Mouse (Mus musculus) liver, embryonic 13.5 days (tissue): Measurements from ENCODE around the gene Hoxb7. TPM values are rescaled to one million over a fixed set of nuclear protein-coding genes. Genes with fewer than 3 reads are reported as not detected.

Source experiments
- ATAC-seq: fragments of 200-750 bp; cut with Nextera tagmentation; 2 replicates; pipeline ENCODE4 v1.8.0; 2017; ENCODE audit warnings: low read depth, mild to moderate bottlenecking, moderate number of reproducible peaks, moderate library complexity
- DNase-seq: peaks from one replicate; pipeline ENCODE4 v3.0.0; 2022
- H3K27ac ChIP-seq: fragments of 300-500 bp; sonication (generic); 2 replicates; pipeline ENCODE4 v1.5.1; 2015; ENCODE audit warnings: moderate library complexity, mild to moderate bottlenecking, inconsistent platforms
- H3K27me3 ChIP-seq: fragments of 300-500 bp; sonication (generic); 2 replicates; pipeline ENCODE4 v1.6.1; 2015; ENCODE audit warnings: mild to moderate bottlenecking, inconsistent platforms
- H3K36me3 ChIP-seq: fragments of 300-500 bp; sonication (generic); 2 replicates; pipeline ENCODE4 v1.6.1; 2015; ENCODE audit warnings: mild to moderate bottlenecking, inconsistent platforms
- H3K4me1 ChIP-seq: fragments of 300-500 bp; sonication (generic); replicated peaks from 2 replicates; pipeline ENCODE4 v1.6.1; 2015; ENCODE audit warnings: inconsistent platforms
- H3K4me2 ChIP-seq: fragments of 300-500 bp; sonication (generic); 2 replicates; pipeline ENCODE4 v1.6.1; 2015; ENCODE audit warnings: inconsistent platforms, mild to moderate bottlenecking, moderate library complexity
- H3K4me3 ChIP-seq: fragments of 300-500 bp; sonication (generic); replicated peaks from 2 replicates; pipeline ENCODE4 v1.5.1; 2015; ENCODE audit warnings: mild to moderate bottlenecking, inconsistent platforms
- H3K9ac ChIP-seq: fragments of 300-500 bp; sonication (generic); 2 replicates; pipeline ENCODE4 v1.6.1; 2015; ENCODE audit warnings: mild to moderate bottlenecking, inconsistent platforms
- H3K9me3 ChIP-seq: fragments of 300-500 bp; sonication (generic); replicated peaks from 2 replicates; pipeline ENCODE4 v1.6.1; 2016; ENCODE audit warnings: inconsistent platforms
- WGBS: fragments of 180-500 bp; shearing (Covaris S2); methylation state at CpG from one replicate; pipeline ENCODE4 v1.1.7; 2015; ENCODE audit not compliant: insufficient replicate concordance; 5-methylcytosine and 5-hydroxymethylcytosine counted together
- polyA plus RNA-seq: library from polyadenylated mRNA; unstranded; fragments of >200 nt; fragmentation: Nextera tagmentation; extraction: Ambion mirVana; gene quantifications from 2 replicates; pipeline ENCODE4 v1.2.1, GENCODE M21; 2015

Gene Hoxb7
- polyA plus RNA-seq, 1 experiment from 2014 or later: 0.32 TPM

- Histone ChIP-seq H3K4me3 (no peak overlapping the region), H3K27ac (no peak overlapping the region), H3K9me3 (no peaks in the 10 kb centered on the region), H3K36me3 (no peaks in the 10 kb centered on the region), H3K27me3 (peaks cover 100% of the 10 kb centered on the region), H3K4me1 (no peaks in the 10 kb centered on the region; the same call in 1 of the 2 replicates), H3K4me2 (no peak overlapping the region), H3K9ac (no peak overlapping the region)
- no peak for ATAC-seq
- DNase-seq: no peak
- 21% methylated on average over 11 of the region's 11 CpGs for WGBS
These were observed 11.7 kb downstream of the Hoxb7 start for GRCm38 (mm10) chr11:96297968-96298635.

- ATAC-seq (no peak), DNase-seq (no peak)
- no peak overlapping the region for H3K27ac ChIP-seq
- H3K9me3 ChIP-seq: no peaks in the 10 kb centered on the region
- no peaks in the 10 kb centered on the region for H3K36me3 ChIP-seq
- WGBS: 2% methylated on average over 66 of the region's 66 CpGs
- H3K27me3 ChIP-seq: peaks cover 100% of the 10 kb centered on the region
- peaks cover 4% of the 10 kb centered on the region; the same call in 1 of the 2 replicates for H3K4me1 ChIP-seq
- H3K4me2 ChIP-seq: peak overlapping the region; percentile 41
- peak overlapping the region; percentile 31 for H3K4me3 ChIP-seq
- no peak overlapping the region for H3K9ac ChIP-seq
These were observed 12.7 kb downstream of the Hoxb7 start for GRCm38 (mm10) chr11:96298895-96299667.

DNA sequence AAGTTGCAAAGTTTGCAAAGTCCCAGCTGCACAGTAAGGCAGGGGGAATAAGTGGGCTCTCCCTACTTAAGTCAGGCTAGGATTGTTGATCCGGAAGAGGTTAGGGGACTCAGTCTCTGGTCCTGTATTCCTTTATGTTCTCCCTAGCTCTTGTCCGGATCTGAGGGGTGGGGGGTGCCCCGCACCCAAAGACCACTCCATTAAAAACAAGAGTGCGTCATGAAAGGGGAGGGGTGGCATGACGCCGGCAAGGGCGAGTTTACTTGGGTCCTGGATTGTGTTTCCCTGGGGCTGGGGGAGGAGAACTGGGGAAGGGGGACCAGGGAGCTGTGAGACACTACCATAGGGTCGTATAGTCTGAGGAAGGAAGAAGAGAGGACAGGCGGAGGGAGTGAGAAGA lies 13.4 kb downstream of the Hoxb7 start:
- ATAC-seq: no peak
- H3K27ac ChIP-seq: no peak overlapping the region
- no peaks in the 10 kb centered on the region for H3K36me3 ChIP-seq
- H3K9ac ChIP-seq: no peak overlapping the region
- peaks cover 4% of the 10 kb centered on the region; the same call in 1 of the 2 replicates for H3K4me1 ChIP-seq
- DNase-seq: no peak
- WGBS: 2% methylated on average over 9 of the region's 9 CpGs
- peaks cover 100% of the 10 kb centered on the region for H3K27me3 ChIP-seq
- H3K4me3 ChIP-seq: no peak overlapping the region
- H3K4me2 ChIP-seq: 0 out of 2 replicates have a peak overlapping the region, but pooled peaks have one; percentile 41
- no peaks in the 10 kb centered on the region for H3K9me3 ChIP-seq

DNA sequence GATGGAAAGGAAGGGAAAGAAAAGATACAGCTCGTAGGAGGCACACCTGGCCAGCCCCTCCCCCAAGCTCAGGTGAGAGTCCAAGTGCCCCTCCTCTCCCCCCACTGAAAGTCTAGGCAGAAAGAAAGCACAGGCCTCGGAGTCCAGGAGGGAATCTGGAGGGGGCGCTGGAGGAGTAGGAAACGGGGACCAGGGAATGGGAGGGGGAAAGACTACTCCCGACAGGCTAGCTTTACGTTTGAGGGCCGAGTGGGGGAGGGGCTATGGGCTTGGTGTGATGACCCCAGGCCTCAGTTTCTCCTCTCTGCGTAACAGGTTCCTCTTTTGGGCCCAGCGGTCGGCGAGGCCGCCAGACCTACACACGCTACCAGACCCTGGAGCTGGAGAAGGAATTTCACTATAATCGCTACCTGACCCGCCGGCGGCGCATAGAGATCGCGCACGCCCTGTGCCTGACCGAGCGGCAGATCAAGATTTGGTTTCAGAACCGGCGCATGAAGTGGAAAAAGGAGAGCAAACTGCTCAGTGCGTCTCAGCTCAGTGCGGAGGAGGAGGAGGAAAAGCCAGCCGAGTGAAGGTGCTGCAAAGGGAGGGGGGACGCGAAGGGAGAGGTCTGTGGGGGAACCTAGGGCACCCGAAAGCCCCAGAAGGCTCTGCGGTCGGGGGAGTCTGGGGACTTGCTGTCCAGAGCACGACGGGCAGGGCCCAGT lies 14.1 kb downstream of the Hoxb7 start:
- DNase-seq: no peak

DNA sequence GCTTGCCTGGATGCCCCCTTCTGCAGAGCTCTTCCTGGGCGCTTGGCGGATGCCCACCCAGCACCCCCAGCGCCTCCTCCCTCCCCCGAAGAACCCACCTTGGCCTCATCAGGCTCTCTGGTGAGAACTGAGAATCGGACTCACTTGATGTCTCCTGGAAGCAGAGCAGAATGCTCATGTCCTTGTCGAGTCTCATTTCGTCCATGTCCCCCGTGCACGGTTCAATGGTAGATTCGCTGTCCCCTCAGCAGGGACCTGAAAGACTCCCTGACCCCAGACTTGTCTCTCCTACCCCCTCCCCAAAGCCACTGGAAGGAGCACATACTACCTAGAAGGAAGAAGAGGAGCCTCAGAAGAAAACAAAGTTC lies 14.6 kb downstream of the Hoxb7 start:
- no peak overlapping the region for H3K4me3 ChIP-seq
- H3K9ac ChIP-seq: no peak overlapping the region
- WGBS: 22% methylated on average over 10 of the region's 10 CpGs
- H3K27me3 ChIP-seq: peaks cover 100% of the 10 kb centered on the region
- H3K36me3 ChIP-seq: no peaks in the 10 kb centered on the region
- DNase-seq (no peak), ATAC-seq (no peak)
- no peak overlapping the region for H3K4me2 ChIP-seq
- H3K4me1 ChIP-seq: peaks cover 4% of the 10 kb centered on the region; the same call in 1 of the 2 replicates
- no peaks in the 10 kb centered on the region for H3K9me3 ChIP-seq
- no peak overlapping the region for H3K27ac ChIP-seq

More for the DNA sequence above, 14.1 kb downstream of the Hoxb7 start:
- H3K36me3 ChIP-seq: no peaks in the 10 kb centered on the region
- no peak overlapping the region for H3K9ac ChIP-seq
- peaks cover 4% of the 10 kb centered on the region; the same call in 1 of the 2 replicates for H3K4me1 ChIP-seq
- 2% methylated on average over 35 of the region's 35 CpGs for WGBS
- H3K9me3 ChIP-seq: no peaks in the 10 kb centered on the region
- H3K4me3 ChIP-seq: 0 out of 2 replicates have a peak overlapping the region, but pooled peaks have one; percentile 3
- peaks cover 100% of the 10 kb centered on the region for H3K27me3 ChIP-seq
- H3K4me2 ChIP-seq: peak overlapping the region; percentile 23; the same call in 1 of the 2 replicates
- H3K27ac ChIP-seq: no peak overlapping the region
- ATAC-seq: no peak

DNA sequence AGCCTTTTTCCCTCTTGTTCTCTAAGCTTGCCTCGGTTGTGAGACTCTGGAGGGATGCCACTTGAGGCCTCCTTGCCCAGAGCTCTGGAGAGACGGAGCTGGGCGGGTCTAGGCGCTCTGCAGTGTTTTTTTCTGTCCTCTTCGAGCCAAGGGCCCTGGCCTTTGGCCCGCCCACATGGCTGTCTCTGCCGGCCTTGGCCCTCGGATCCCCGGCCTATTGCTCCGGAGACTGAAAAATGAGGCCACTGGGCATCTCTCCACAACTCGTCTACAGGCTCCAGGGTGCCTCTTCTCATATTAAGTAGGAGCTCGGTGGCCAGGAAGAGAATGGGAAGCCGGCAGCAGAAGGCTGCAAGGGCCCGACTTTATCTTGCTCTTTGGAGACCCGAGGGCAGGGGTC lies 15.4 kb downstream of the Hoxb7 start:
- WGBS: 13% methylated on average over 15 of the region's 15 CpGs
- no peak overlapping the region for H3K9ac ChIP-seq
- H3K27me3 ChIP-seq: peaks cover 100% of the 10 kb centered on the region
- H3K4me2 ChIP-seq: no peak overlapping the region
- DNase-seq: no peak
- no peak overlapping the region for H3K27ac ChIP-seq
- no peaks in the 10 kb centered on the region for H3K9me3 ChIP-seq
- no peak overlapping the region for H3K4me3 ChIP-seq
- no peaks in the 10 kb centered on the region for H3K36me3 ChIP-seq
- H3K4me1 ChIP-seq: peaks cover 4% of the 10 kb centered on the region; the same call in 1 of the 2 replicates
- no peak for ATAC-seq

- no peak overlapping the region for H3K4me2 ChIP-seq
- peaks cover 100% of the 10 kb centered on the region for H3K27me3 ChIP-seq
These were observed 16.1 kb downstream of the Hoxb7 start for GRCm38 (mm10) chr11:96302381-96303150.

DNA sequence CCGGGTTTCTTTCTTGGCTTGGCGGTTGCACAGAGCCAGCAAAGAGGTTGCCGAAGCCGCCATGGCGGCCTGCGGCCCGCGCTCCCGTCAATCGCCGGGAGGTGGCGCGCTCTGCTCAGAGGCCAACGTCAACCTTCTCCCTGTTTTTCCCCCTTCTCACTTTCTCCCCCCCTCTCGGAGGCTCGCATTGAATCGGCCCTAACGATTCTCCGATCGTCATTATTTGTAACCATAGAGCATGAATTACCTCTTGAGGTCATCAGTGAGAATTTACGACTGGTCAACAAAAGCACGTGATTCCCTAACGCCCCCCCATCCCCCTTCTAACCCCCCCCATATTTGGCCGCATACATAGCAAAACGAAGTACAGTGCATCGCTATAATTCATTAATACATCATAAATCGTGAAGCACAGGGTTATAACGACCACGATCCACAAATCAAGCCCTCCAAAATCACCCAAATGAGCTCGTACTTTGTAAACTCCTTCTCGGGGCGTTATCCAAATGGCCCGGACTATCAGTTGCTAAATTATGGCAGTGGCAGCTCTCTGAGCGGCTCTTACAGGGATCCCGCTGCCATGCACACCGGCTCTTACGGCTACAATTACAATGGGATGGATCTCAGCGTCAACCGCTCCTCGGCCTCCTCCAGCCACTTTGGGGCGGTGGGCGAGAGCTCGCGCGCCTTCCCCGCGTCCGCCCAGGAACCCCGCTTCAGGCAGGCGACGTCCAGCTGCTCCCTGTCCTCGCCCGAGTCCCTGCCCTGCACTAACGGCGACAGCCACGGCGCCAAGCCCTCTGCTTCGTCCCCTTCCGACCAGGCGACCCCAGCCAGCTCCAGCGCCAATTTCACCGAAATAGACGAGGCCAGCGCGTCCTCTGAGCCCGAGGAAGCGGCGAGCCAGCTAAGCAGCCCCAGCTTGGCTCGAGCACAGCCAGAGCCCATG lies 17.0 kb downstream of the Hoxb7 start, which contains the start of gene Hoxb5:
Gene Hoxb5 (plus strand): TSS at position 186 of the 949 bp plus-strand sequence.
- Histone ChIP-seq H3K4me1 (peaks cover 4% of the 10 kb centered on the region; the same call in 1 of the 2 replicates), H3K4me3 (peak within 1 kb of the TSS; percentile 30), H3K27ac (no peak within 1 kb of the TSS), H3K4me2 (peak within 1 kb of the TSS; percentile 48), H3K36me3 (no peaks in the 10 kb centered on the region), H3K9me3 (no peaks in the 10 kb centered on the region), H3K9ac (peak within 1 kb of the TSS; percentile 36), H3K27me3 (peaks cover 100% of the 10 kb centered on the region)
- DNase-seq (no peak), ATAC-seq (no peak)
- 1% methylated on average over 69 of the region's 69 CpGs for WGBS

More at GRCm38 (mm10) chr11:96302381-96303150, 16.1 kb downstream of the Hoxb7 start:
- H3K4me1 ChIP-seq: peaks cover 4% of the 10 kb centered on the region; the same call in 1 of the 2 replicates
- no peaks in the 10 kb centered on the region for H3K36me3 ChIP-seq
- H3K9me3 ChIP-seq: no peaks in the 10 kb centered on the region
- DNase-seq (no peak), ATAC-seq (no peak)
- H3K27ac ChIP-seq: no peak overlapping the region
- no peak overlapping the region for H3K9ac ChIP-seq
- no peak overlapping the region for H3K4me3 ChIP-seq
- 29% methylated on average over 23 of the region's 23 CpGs for WGBS

GRCm38 (mm10) chr11:96304381-96305195 lies 18.2 kb downstream of the Hoxb7 start:
- peak overlapping the region; percentile 48 for H3K4me2 ChIP-seq
- peaks cover 4% of the 10 kb centered on the region; the same call in 1 of the 2 replicates for H3K4me1 ChIP-seq
- peak overlapping the region; percentile 30 for H3K4me3 ChIP-seq
- H3K27ac ChIP-seq: no peak overlapping the region
- DNase-seq (no peak), ATAC-seq (no peak)
- WGBS: 5% methylated on average over 38 of the region's 38 CpGs
- H3K9me3 ChIP-seq: no peaks in the 10 kb centered on the region
- H3K36me3 ChIP-seq: no peaks in the 10 kb centered on the region
- peaks cover 100% of the 10 kb centered on the region for H3K27me3 ChIP-seq
- no peak overlapping the region for H3K9ac ChIP-seq
